Mouse (Mus musculus): ENCODE measurements around the gene Snx11. TPM values are rescaled to one million over a fixed set of nuclear protein-coding genes. Genes with fewer than 3 reads are reported as not detected.

Snx11 gene
- polyA plus RNA-seq, 1 experiment from 2014 or later, result 17.8 TPM

Other genes starting within 250 kb of the Snx11 start
- 62.5 and 101 TPM in 2 replicates for gene Cbx1, start 11.6 kb upstream of the Snx11 start, polyA plus RNA-seq (2016; fragmentation: Nextera tagmentation; extraction: Ambion mirVana)
- 65.0 and 78.7 TPM in 2 replicates for gene Nfe2l1, start 52.4 kb upstream of the Snx11 start, polyA plus RNA-seq (2016; fragmentation: Nextera tagmentation; extraction: Ambion mirVana)
- gene Copz2, start 72.3 kb upstream of the Snx11 start, polyA plus RNA-seq (2016; fragmentation: Nextera tagmentation; extraction: Ambion mirVana), result 86.6 and 90.1 TPM in 2 replicates
- gene Cdk5rap3, start 138.9 kb upstream of the Snx11 start, polyA plus RNA-seq (2016; fragmentation: Nextera tagmentation; extraction: Ambion mirVana), result 68.3 and 84.3 TPM in 2 replicates
- 0.90 and 1.5 TPM in 2 replicates for gene Prr15l, start 150.5 kb upstream of the Snx11 start, polyA plus RNA-seq (2016; fragmentation: Nextera tagmentation; extraction: Ambion mirVana)
- 69.3 and 72.6 TPM in 2 replicates for gene Pnpo, start 166.4 kb upstream of the Snx11 start, polyA plus RNA-seq (2016; fragmentation: Nextera tagmentation; extraction: Ambion mirVana)
- gene Sp2, start 205.4 kb upstream of the Snx11 start, polyA plus RNA-seq (2016; fragmentation: Nextera tagmentation; extraction: Ambion mirVana), result 20.1 and 21.9 TPM in 2 replicates
- gene Sp6, start 235.8 kb upstream of the Snx11 start, polyA plus RNA-seq (2016; fragmentation: Nextera tagmentation; extraction: Ambion mirVana), result 0.47 and 2.3 TPM in 2 replicates